Mouse (Mus musculus): ENCODE data around the gene Rab11fip3. TPM values are rescaled to one million over a fixed set of nuclear protein-coding genes. Genes with fewer than 3 reads are reported as not detected.
A peak's percentile ranks its signal among the peaks of the same experiment; 100 is the strongest.

The Rab11fip3 gene
- polyA plus RNA-seq, 1 experiment from 2014 or later = 28.6 TPM

- Histone ChIP-seq H3K36me3 (ENCODE audit: control insufficient read depth, insufficient read depth, low read length) (peaks cover 38% of the 10 kb centered on the region), H3K4me1 (ENCODE audit: control insufficient read depth, insufficient read depth, low read length) (no peaks in the 10 kb centered on the region), H3K9me3 (ENCODE audit: control insufficient read depth, low read length) (no peaks in the 10 kb centered on the region)
Observed at GRCm38 (mm10) chr17:26017949-26018348, 51.4 kb downstream of the Rab11fip3 start.

GRCm38 (mm10) chr17:26017021-26017420 lies 52.3 kb downstream of the Rab11fip3 start:
- no peaks in the 10 kb centered on the region for H3K27me3 ChIP-seq (ENCODE audit: control insufficient read depth, insufficient read depth, low read length)
- no peak overlapping the region for H3K9ac ChIP-seq (replicated peaks; ENCODE audit: low read length)
- no peak overlapping the region for H3K4me2 ChIP-seq (ENCODE audit: low read length)
- H3K4me3 ChIP-seq (replicated peaks; ENCODE audit: low read depth, low read length) = no peak overlapping the region
- no peaks in the 10 kb centered on the region for H3K9me3 ChIP-seq (ENCODE audit: control insufficient read depth, low read length)
- DNase-seq = no peak
- 94% methylated on average over 3 of the region's 3 CpGs for WGBS
- H3K27ac ChIP-seq (replicated peaks; ENCODE audit: low read depth, low read length) = no peak overlapping the region
- H3K4me1 ChIP-seq (ENCODE audit: control insufficient read depth, insufficient read depth, low read length) = no peaks in the 10 kb centered on the region
- H3K36me3 ChIP-seq (ENCODE audit: control insufficient read depth, insufficient read depth, low read length) = peaks cover 46% of the 10 kb centered on the region
- no peak for ATAC-seq (ENCODE audit: low FRiP score, low TSS enrichment)

More at GRCm38 (mm10) chr17:26017949-26018348, 51.4 kb downstream of the Rab11fip3 start:
- WGBS = 91% methylated on average over 5 of the region's 5 CpGs
- no peak overlapping the region for H3K9ac ChIP-seq (replicated peaks; ENCODE audit: low read length)
- H3K4me2 ChIP-seq (ENCODE audit: low read length) = no peak overlapping the region
- H3K27me3 ChIP-seq (ENCODE audit: control insufficient read depth, insufficient read depth, low read length) = no peaks in the 10 kb centered on the region
- ATAC-seq (ENCODE audit: low FRiP score, low TSS enrichment) = no peak
- no peak for DNase-seq
- no peak overlapping the region for H3K4me3 ChIP-seq (replicated peaks; ENCODE audit: low read depth, low read length)
- no peak overlapping the region for H3K27ac ChIP-seq (replicated peaks; ENCODE audit: low read depth, low read length)

- H3K4me1 ChIP-seq (ENCODE audit: control insufficient read depth, insufficient read depth, low read length) = no peaks in the 10 kb centered on the region
- 78% methylated on average over 10 of the region's 10 CpGs for WGBS
- no peak overlapping the region for H3K4me3 ChIP-seq (replicated peaks; ENCODE audit: low read depth, low read length)
- DNase-seq = no peak
- no peak overlapping the region for H3K27ac ChIP-seq (replicated peaks; ENCODE audit: low read depth, low read length)
- no peak overlapping the region for H3K9ac ChIP-seq (replicated peaks; ENCODE audit: low read length)
- H3K9me3 ChIP-seq (ENCODE audit: control insufficient read depth, low read length) = no peaks in the 10 kb centered on the region
- no peak overlapping the region for H3K4me2 ChIP-seq (ENCODE audit: low read length)
- no peaks in the 10 kb centered on the region for H3K27me3 ChIP-seq (ENCODE audit: control insufficient read depth, insufficient read depth, low read length)
- no peak for ATAC-seq (ENCODE audit: low FRiP score, low TSS enrichment)
- H3K36me3 ChIP-seq (ENCODE audit: control insufficient read depth, insufficient read depth, low read length) = peaks cover 60% of the 10 kb centered on the region
Observed at GRCm38 (mm10) chr17:26013711-26014110, 55.6 kb downstream of the Rab11fip3 start.

GRCm38 (mm10) chr17:26011841-26012460 lies 57.4 kb downstream of the Rab11fip3 start:
- ATAC-seq (ENCODE audit: low FRiP score, low TSS enrichment) (no peak), DNase-seq (peak; percentile 78)
- Histone ChIP-seq H3K4me2 (ENCODE audit: low read length) (no peak overlapping the region), H3K27me3 (ENCODE audit: control insufficient read depth, insufficient read depth, low read length) (no peaks in the 10 kb centered on the region), H3K27ac (replicated peaks; ENCODE audit: low read depth, low read length) (no peak overlapping the region), H3K4me1 (ENCODE audit: control insufficient read depth, insufficient read depth, low read length) (no peaks in the 10 kb centered on the region), H3K36me3 (ENCODE audit: control insufficient read depth, insufficient read depth, low read length) (peaks cover 72% of the 10 kb centered on the region), H3K9me3 (ENCODE audit: control insufficient read depth, low read length) (no peaks in the 10 kb centered on the region), H3K4me3 (replicated peaks; ENCODE audit: low read depth, low read length) (no peak overlapping the region), H3K9ac (replicated peaks; ENCODE audit: low read length) (no peak overlapping the region; the same call in 1 of the 2 replicates)
- 12% methylated on average over 15 of the region's 15 CpGs for WGBS

- DNase-seq (peak; percentile 95), ATAC-seq (ENCODE audit: low FRiP score, low TSS enrichment) (peak; percentile 72; the same call in 1 of the 2 replicates)
- Histone ChIP-seq H3K36me3 (ENCODE audit: control insufficient read depth, insufficient read depth, low read length) (peaks cover 75% of the 10 kb centered on the region), H3K9ac (replicated peaks; ENCODE audit: low read length) (no peak overlapping the region), H3K4me1 (ENCODE audit: control insufficient read depth, insufficient read depth, low read length) (no peaks in the 10 kb centered on the region), H3K4me3 (replicated peaks; ENCODE audit: low read depth, low read length) (no peak overlapping the region), H3K27me3 (ENCODE audit: control insufficient read depth, insufficient read depth, low read length) (no peaks in the 10 kb centered on the region), H3K4me2 (ENCODE audit: low read length) (no peak overlapping the region), H3K27ac (replicated peaks; ENCODE audit: low read depth, low read length) (no peak overlapping the region), H3K9me3 (ENCODE audit: control insufficient read depth, low read length) (no peaks in the 10 kb centered on the region)
- WGBS = 43% methylated on average over 4 of the region's 4 CpGs
Observed at GRCm38 (mm10) chr17:26009540-26009939, 59.8 kb downstream of the Rab11fip3 start.

GRCm38 (mm10) chr17:26008787-26009186 lies 60.6 kb downstream of the Rab11fip3 start:
- Histone ChIP-seq H3K9me3 (ENCODE audit: control insufficient read depth, low read length) (no peaks in the 10 kb centered on the region), H3K4me3 (replicated peaks; ENCODE audit: low read depth, low read length) (no peak overlapping the region), H3K4me2 (ENCODE audit: low read length) (no peak overlapping the region), H3K9ac (replicated peaks; ENCODE audit: low read length) (no peak overlapping the region), H3K4me1 (ENCODE audit: control insufficient read depth, insufficient read depth, low read length) (no peaks in the 10 kb centered on the region), H3K27ac (replicated peaks; ENCODE audit: low read depth, low read length) (no peak overlapping the region), H3K36me3 (ENCODE audit: control insufficient read depth, insufficient read depth, low read length) (peaks cover 73% of the 10 kb centered on the region), H3K27me3 (ENCODE audit: control insufficient read depth, insufficient read depth, low read length) (no peaks in the 10 kb centered on the region)
- 90% methylated on average over 7 of the region's 7 CpGs for WGBS
- DNase-seq (no peak), ATAC-seq (ENCODE audit: low FRiP score, low TSS enrichment) (no peak)

- ATAC-seq (ENCODE audit: low FRiP score, low TSS enrichment) = no peak
- H3K36me3 ChIP-seq (ENCODE audit: control insufficient read depth, insufficient read depth, low read length) = peaks cover 73% of the 10 kb centered on the region
Observed at GRCm38 (mm10) chr17:26008331-26008730, 61.0 kb downstream of the Rab11fip3 start.

GRCm38 (mm10) chr17:26007646-26008045 lies 61.7 kb downstream of the Rab11fip3 start:
- WGBS = 86% methylated on average over 2 of the region's 2 CpGs
- DNase-seq (no peak), ATAC-seq (ENCODE audit: low FRiP score, low TSS enrichment) (no peak)
- Histone ChIP-seq H3K27ac (replicated peaks; ENCODE audit: low read depth, low read length) (no peak overlapping the region), H3K36me3 (ENCODE audit: control insufficient read depth, insufficient read depth, low read length) (peaks cover 75% of the 10 kb centered on the region), H3K9me3 (ENCODE audit: control insufficient read depth, low read length) (no peaks in the 10 kb centered on the region), H3K9ac (replicated peaks; ENCODE audit: low read length) (no peak overlapping the region), H3K4me3 (replicated peaks; ENCODE audit: low read depth, low read length) (no peak overlapping the region), H3K27me3 (ENCODE audit: control insufficient read depth, insufficient read depth, low read length) (no peaks in the 10 kb centered on the region), H3K4me1 (ENCODE audit: control insufficient read depth, insufficient read depth, low read length) (no peaks in the 10 kb centered on the region), H3K4me2 (ENCODE audit: low read length) (no peak overlapping the region)

More at GRCm38 (mm10) chr17:26008331-26008730, 61.0 kb downstream of the Rab11fip3 start:
- no peak for DNase-seq
- no peaks in the 10 kb centered on the region for H3K27me3 ChIP-seq (ENCODE audit: control insufficient read depth, insufficient read depth, low read length)
- no peak overlapping the region for H3K4me2 ChIP-seq (ENCODE audit: low read length)
- no peak overlapping the region for H3K27ac ChIP-seq (replicated peaks; ENCODE audit: low read depth, low read length)
- H3K9me3 ChIP-seq (ENCODE audit: control insufficient read depth, low read length) = no peaks in the 10 kb centered on the region
- no peak overlapping the region for H3K4me3 ChIP-seq (replicated peaks; ENCODE audit: low read depth, low read length)
- no peak overlapping the region for H3K9ac ChIP-seq (replicated peaks; ENCODE audit: low read length)
- H3K4me1 ChIP-seq (ENCODE audit: control insufficient read depth, insufficient read depth, low read length) = no peaks in the 10 kb centered on the region

- WGBS = 88% methylated on average over 10 of the region's 10 CpGs
- Histone ChIP-seq H3K9me3 (ENCODE audit: control insufficient read depth, low read length) (no peaks in the 10 kb centered on the region), H3K4me2 (ENCODE audit: low read length) (no peak overlapping the region), H3K4me3 (replicated peaks; ENCODE audit: low read depth, low read length) (no peak overlapping the region), H3K4me1 (ENCODE audit: control insufficient read depth, insufficient read depth, low read length) (no peaks in the 10 kb centered on the region), H3K9ac (replicated peaks; ENCODE audit: low read length) (no peak overlapping the region), H3K36me3 (ENCODE audit: control insufficient read depth, insufficient read depth, low read length) (peaks cover 73% of the 10 kb centered on the region), H3K27ac (replicated peaks; ENCODE audit: low read depth, low read length) (no peak overlapping the region), H3K27me3 (ENCODE audit: control insufficient read depth, insufficient read depth, low read length) (no peaks in the 10 kb centered on the region)
- no peak for DNase-seq
- no peak for ATAC-seq (ENCODE audit: low FRiP score, low TSS enrichment)
Observed at GRCm38 (mm10) chr17:26005731-26006450, 63.5 kb downstream of the Rab11fip3 start.

Measured in midbrain, embryonic 14.5 days (tissue).